Mouse (Mus musculus) midbrain, postnatal 0 days (tissue): ENCODE data around the gene Tspan33. TPM values are rescaled to one million over a fixed set of nuclear protein-coding genes. Genes with fewer than 3 reads are reported as not detected.
A peak's percentile ranks its signal among the peaks of the same experiment; 100 is the strongest.
"Not testable (repeated sequence)": the region's sequence is repeated elsewhere in the genome, so short reads cannot be mapped to it uniquely, and the experiment has no call there.

Source experiments
- ATAC-seq: fragments of 200-750 bp; cut with Nextera tagmentation; 2 replicates; pipeline ENCODE4 v1.8.0; 2017; ENCODE audit warnings: moderate number of reproducible peaks, mild to moderate bottlenecking, moderate TSS enrichment, moderate library complexity; ENCODE audit not compliant: low FRiP score
- DNase-seq: peaks from one replicate; pipeline ENCODE4 v3.0.0-alpha.2; 2015; ENCODE audit warnings: low spot score
- H3K27ac ChIP-seq: fragments of 300-500 bp; sonication (generic); 2 replicates; pipeline ENCODE4 v1.5.1; 2014; ENCODE audit warnings: low read depth, mild to moderate bottlenecking, low read length, mixed read lengths
- H3K27me3 ChIP-seq: fragments of 300-500 bp; sonication (generic); 2 replicates; pipeline ENCODE4 v1.6.1; 2014; ENCODE audit warnings: low read length, control low read depth, mixed read lengths; ENCODE audit not compliant: insufficient read depth
- H3K36me3 ChIP-seq: fragments of 300-500 bp; sonication (generic); 2 replicates; pipeline ENCODE4 v1.6.1; 2014; ENCODE audit warnings: low read length, control low read depth, mixed read lengths; ENCODE audit not compliant: insufficient read depth
- H3K4me1 ChIP-seq: fragments of 300-500 bp; sonication (generic); 2 replicates; pipeline ENCODE4 v1.6.1; 2014; ENCODE audit warnings: mild to moderate bottlenecking, control low read depth, antibody characterized with exemption, low read length, mixed read lengths; ENCODE audit not compliant: insufficient read depth
- H3K4me2 ChIP-seq: fragments of 300-500 bp; sonication (generic); 2 replicates; pipeline ENCODE4 v1.6.1; 2014; ENCODE audit warnings: low read depth, mild to moderate bottlenecking, low read length, mixed read lengths; ENCODE audit not compliant: poor library complexity, severe bottlenecking
- H3K4me3 ChIP-seq: fragments of 300-500 bp; sonication (generic); 2 replicates; pipeline ENCODE4 v1.5.1; 2014; ENCODE audit warnings: low read depth, mild to moderate bottlenecking, low read length, moderate library complexity
- H3K9ac ChIP-seq: fragments of 300-500 bp; sonication (generic); replicated peaks from 2 replicates; pipeline ENCODE4 v1.6.1; 2014; ENCODE audit warnings: mild to moderate bottlenecking, low read length, moderate library complexity, mixed read lengths; ENCODE audit not compliant: poor library complexity, severe bottlenecking
- H3K9me3 ChIP-seq: fragments of 300-500 bp; sonication (generic); 2 replicates; pipeline ENCODE4 v1.6.1; 2016; ENCODE audit warnings: low read length, control low read depth
- CTCF ChIP-seq: IDR thresholded peaks from 2 replicates; pipeline ENCODE4 v1.5.1; 2016; ENCODE audit warnings: antibody characterized with exemption, mild to moderate bottlenecking
- WGBS: fragments of 180-500 bp; shearing (Covaris S2); extraction: QIAGEN DNeasy Blood & Tissue Kit; methylation state at CpG from one replicate; pipeline ENCODE4 v1.1.7; 2014; 5-methylcytosine and 5-hydroxymethylcytosine counted together
- polyA plus RNA-seq: library from polyadenylated mRNA; unstranded; fragments of >200 nt; fragmentation: Nextera tagmentation; extraction: Ambion mirVana; gene quantifications from 2 replicates; pipeline ENCODE4 v1.2.1, GENCODE M21; 2015
- total RNA-seq: library from RNA; depleted of rRNA; stranded (reverse); fragments of >200 nt; gene quantifications from 2 replicates; pipeline ENCODE4 v1.2.3, GENCODE M21; 2014

Gene Tspan33
- total and polyA plus RNA-seq, 2 experiments from 2014 or later, result 12.4 to 18.5 TPM

- Histone ChIP-seq H3K27me3 (no peaks in the 10 kb centered on the region), H3K27ac (no peak overlapping the region), H3K36me3 (no peaks in the 10 kb centered on the region), H3K4me1 (no peaks in the 10 kb centered on the region), H3K4me2 (no peak overlapping the region), H3K4me3 (no peak overlapping the region), H3K9me3 (no peaks in the 10 kb centered on the region), H3K9ac (no peak overlapping the region)
- peak; percentile 59 for DNase-seq
- ATAC-seq, result no peak
- TF ChIP-seq CTCF, result no peak
- WGBS, result 84% methylated on average over 5 of the region's 5 CpGs
Measured at GRCm38 (mm10) chr6:29756001-29756400, 62.0 kb downstream of the Tspan33 start.

GRCm38 (mm10) chr6:29756476-29756875, 62.5 kb downstream of the Tspan33 start:
- H3K4me2 ChIP-seq, result no peak overlapping the region
- no peak overlapping the region for H3K27ac ChIP-seq
- H3K4me1 ChIP-seq, result no peaks in the 10 kb centered on the region
- 90% methylated on average over 4 of the region's 4 CpGs for WGBS
- no peaks in the 10 kb centered on the region for H3K27me3 ChIP-seq
- DNase-seq (no peak), ATAC-seq (no peak)
- no peak overlapping the region for H3K4me3 ChIP-seq
- no peak for TF ChIP-seq CTCF
- no peaks in the 10 kb centered on the region for H3K36me3 ChIP-seq
- H3K9me3 ChIP-seq, result no peaks in the 10 kb centered on the region
- no peak overlapping the region for H3K9ac ChIP-seq

GRCm38 (mm10) chr6:29758417-29758816, 64.4 kb downstream of the Tspan33 start:
- no peak overlapping the region for H3K4me3 ChIP-seq
- H3K9ac ChIP-seq, result no peak overlapping the region
- no peaks in the 10 kb centered on the region for H3K36me3 ChIP-seq
- no peak overlapping the region for H3K27ac ChIP-seq
- 40% methylated on average over 4 of the region's 4 CpGs for WGBS
- peak; percentile 86 for TF ChIP-seq CTCF
- H3K4me1 ChIP-seq, result no peaks in the 10 kb centered on the region
- ATAC-seq (0 out of 2 replicates have a peak, but pooled peaks have one; percentile 14), DNase-seq (peak; percentile 87)
- no peaks in the 10 kb centered on the region for H3K27me3 ChIP-seq
- H3K4me2 ChIP-seq, result no peak overlapping the region
- no peaks in the 10 kb centered on the region for H3K9me3 ChIP-seq

- H3K9ac ChIP-seq, result no peak overlapping the region
- no peaks in the 10 kb centered on the region for H3K9me3 ChIP-seq
- H3K27me3 ChIP-seq, result no peaks in the 10 kb centered on the region
- no peaks in the 10 kb centered on the region for H3K4me1 ChIP-seq
- H3K36me3 ChIP-seq, result no peaks in the 10 kb centered on the region
- no peak for DNase-seq
- no peak overlapping the region for H3K4me3 ChIP-seq
- no peak overlapping the region for H3K27ac ChIP-seq
- no peak for ATAC-seq
- no peak overlapping the region for H3K4me2 ChIP-seq
- TF ChIP-seq CTCF, result no peak
- WGBS, result 87% methylated on average over 13 of the region's 13 CpGs
Measured at GRCm38 (mm10) chr6:29759012-29759679, 65.1 kb downstream of the Tspan33 start.

GRCm38 (mm10) chr6:29760397-29760796, 66.4 kb downstream of the Tspan33 start:
- H3K27ac ChIP-seq, H3K4me1 ChIP-seq, H3K36me3 ChIP-seq, H3K4me3 ChIP-seq, H3K27me3 ChIP-seq, ATAC-seq, DNase-seq, H3K9me3 ChIP-seq, H3K4me2 ChIP-seq, H3K9ac ChIP-seq: not testable (repeated sequence)
- 82% methylated on average over 2 of the region's 2 CpGs for WGBS

- no peak for DNase-seq
- no peak for TF ChIP-seq CTCF
- H3K27me3 ChIP-seq, result no peaks in the 10 kb centered on the region
- no peaks in the 10 kb centered on the region for H3K9me3 ChIP-seq
- H3K27ac ChIP-seq, result no peak overlapping the region
- H3K9ac ChIP-seq, result no peak overlapping the region
- no peak overlapping the region for H3K4me2 ChIP-seq
- H3K36me3 ChIP-seq, result no peaks in the 10 kb centered on the region
- H3K4me3 ChIP-seq, result no peak overlapping the region
- WGBS, result 90% methylated on average over 4 of the region's 4 CpGs
- H3K4me1 ChIP-seq, result no peaks in the 10 kb centered on the region
- ATAC-seq, result no peak
Measured at GRCm38 (mm10) chr6:29761282-29761681, 67.3 kb downstream of the Tspan33 start.
